Mouse (Mus musculus): ENCODE results near the gene Ifitm5. TPM values are rescaled to one million over a fixed set of nuclear protein-coding genes. Genes with fewer than 3 reads are reported as not detected.

Gene Ifitm5
- total and polyA plus RNA-seq, 2 experiments from 2014 or later = 0.87 TPM; not detected in 1

GRCm38 (mm10) chr7:140912293-140912692 lies 37.8 kb downstream of the Ifitm5 start:
- DNase-seq (ENCODE audit: low spot score) (no peak), ATAC-seq (ENCODE audit: insufficient read depth, low read depth) (no peak)
- 41% methylated on average over 3 of the region's 3 CpGs for WGBS
- no peak overlapping the region for H3K27ac ChIP-seq (ENCODE audit: low read depth)
- no peak overlapping the region for H3K4me3 ChIP-seq (ENCODE audit: low read depth, low read length)
- H3K4me1 ChIP-seq (ENCODE audit: control insufficient read depth, insufficient read depth) = no peaks in the 10 kb centered on the region
- H3K9ac ChIP-seq (replicated peaks; ENCODE audit: low read depth, low read length) = no peak overlapping the region
- H3K9me3 ChIP-seq (replicated peaks; ENCODE audit: control insufficient read depth, low read length) = no peaks in the 10 kb centered on the region
- no peaks in the 10 kb centered on the region for H3K36me3 ChIP-seq (replicated peaks; ENCODE audit: control insufficient read depth, insufficient read depth, low read length)
- no peaks in the 10 kb centered on the region for H3K27me3 ChIP-seq (ENCODE audit: control insufficient read depth, insufficient read depth, low read length)
- no peak overlapping the region for H3K4me2 ChIP-seq (ENCODE audit: low read depth, low read length)
- TF ChIP-seq EP300 (IDR thresholded peaks at IDR 0.05; ENCODE audit: low read depth) = no peak
- no peak for TF ChIP-seq CTCF (IDR thresholded peaks at IDR 0.05; ENCODE audit: low read depth)

- WGBS = 1% methylated on average over 19 of the region's 19 CpGs
- Histone ChIP-seq H3K9me3 (replicated peaks; ENCODE audit: control insufficient read depth, low read length) (no peaks in the 10 kb centered on the region), H3K4me3 (ENCODE audit: low read depth, low read length) (peak overlapping the region; percentile 40), H3K27ac (ENCODE audit: low read depth) (no peak overlapping the region), H3K36me3 (replicated peaks; ENCODE audit: control insufficient read depth, insufficient read depth, low read length) (no peaks in the 10 kb centered on the region), H3K27me3 (ENCODE audit: control insufficient read depth, insufficient read depth, low read length) (no peaks in the 10 kb centered on the region), H3K4me1 (ENCODE audit: control insufficient read depth, insufficient read depth) (no peaks in the 10 kb centered on the region), H3K4me2 (ENCODE audit: low read depth, low read length) (peak overlapping the region; percentile 72), H3K9ac (replicated peaks; ENCODE audit: low read depth, low read length) (no peak overlapping the region; the same call in 1 of the 2 replicates)
- DNase-seq (ENCODE audit: low spot score) = peak; percentile 86
- ATAC-seq (ENCODE audit: insufficient read depth, low read depth) = peak; percentile 71
- peak; percentile 87 for TF ChIP-seq CTCF (IDR thresholded peaks at IDR 0.05; ENCODE audit: low read depth)
- TF ChIP-seq EP300 (IDR thresholded peaks at IDR 0.05; ENCODE audit: low read depth) = no peak
These were observed 41.4 kb downstream of the Ifitm5 start for GRCm38 (mm10) chr7:140908634-140909107.

- ATAC-seq (ENCODE audit: insufficient read depth, low read depth) = no peak
- no peaks in the 10 kb centered on the region for H3K9me3 ChIP-seq (replicated peaks; ENCODE audit: control insufficient read depth, low read length)
- H3K9ac ChIP-seq (replicated peaks; ENCODE audit: low read depth, low read length) = no peak overlapping the region
- no peak overlapping the region for H3K27ac ChIP-seq (ENCODE audit: low read depth)
- DNase-seq (ENCODE audit: low spot score) = no peak
- H3K4me1 ChIP-seq (ENCODE audit: control insufficient read depth, insufficient read depth) = no peaks in the 10 kb centered on the region
- H3K36me3 ChIP-seq (replicated peaks; ENCODE audit: control insufficient read depth, insufficient read depth, low read length) = no peaks in the 10 kb centered on the region
- no peaks in the 10 kb centered on the region for H3K27me3 ChIP-seq (ENCODE audit: control insufficient read depth, insufficient read depth, low read length)
- no peak overlapping the region for H3K4me3 ChIP-seq (ENCODE audit: low read depth, low read length)
- 54% methylated on average over 7 of the region's 7 CpGs for WGBS
- no peak for TF ChIP-seq EP300 (IDR thresholded peaks at IDR 0.05; ENCODE audit: low read depth)
- TF ChIP-seq CTCF (IDR thresholded peaks at IDR 0.05; ENCODE audit: low read depth) = no peak
- H3K4me2 ChIP-seq (ENCODE audit: low read depth, low read length) = no peak overlapping the region
These were observed 41.9 kb downstream of the Ifitm5 start for GRCm38 (mm10) chr7:140908181-140908580.

- no peak for TF ChIP-seq CTCF (IDR thresholded peaks at IDR 0.05; ENCODE audit: low read depth)
- H3K4me1 ChIP-seq (ENCODE audit: control insufficient read depth, insufficient read depth) = no peaks in the 10 kb centered on the region
- H3K4me2 ChIP-seq (ENCODE audit: low read depth, low read length) = no peak overlapping the region
- H3K27ac ChIP-seq (ENCODE audit: low read depth) = no peak overlapping the region
- H3K36me3 ChIP-seq (replicated peaks; ENCODE audit: control insufficient read depth, insufficient read depth, low read length) = no peaks in the 10 kb centered on the region
- no peaks in the 10 kb centered on the region for H3K27me3 ChIP-seq (ENCODE audit: control insufficient read depth, insufficient read depth, low read length)
- H3K4me3 ChIP-seq (ENCODE audit: low read depth, low read length) = no peak overlapping the region
- DNase-seq (ENCODE audit: low spot score) (no peak), ATAC-seq (ENCODE audit: insufficient read depth, low read depth) (no peak)
- WGBS = 85% methylated on average over 7 of the region's 7 CpGs
- H3K9ac ChIP-seq (replicated peaks; ENCODE audit: low read depth, low read length) = no peak overlapping the region
- no peaks in the 10 kb centered on the region for H3K9me3 ChIP-seq (replicated peaks; ENCODE audit: control insufficient read depth, low read length)
These were observed 42.4 kb downstream of the Ifitm5 start for GRCm38 (mm10) chr7:140907697-140908096.

GRCm38 (mm10) chr7:140907131-140907530 lies 43.0 kb downstream of the Ifitm5 start:
- no peak overlapping the region for H3K4me2 ChIP-seq (ENCODE audit: low read depth, low read length)
- H3K27ac ChIP-seq (ENCODE audit: low read depth) = no peak overlapping the region
- no peaks in the 10 kb centered on the region for H3K36me3 ChIP-seq (replicated peaks; ENCODE audit: control insufficient read depth, insufficient read depth, low read length)
- no peak for TF ChIP-seq EP300 (IDR thresholded peaks at IDR 0.05; ENCODE audit: low read depth)
- TF ChIP-seq CTCF (IDR thresholded peaks at IDR 0.05; ENCODE audit: low read depth) = no peak
- no peak overlapping the region for H3K4me3 ChIP-seq (ENCODE audit: low read depth, low read length)
- ATAC-seq (ENCODE audit: insufficient read depth, low read depth) (no peak), DNase-seq (ENCODE audit: low spot score) (no peak)
- H3K9me3 ChIP-seq (replicated peaks; ENCODE audit: control insufficient read depth, low read length) = no peaks in the 10 kb centered on the region
- WGBS = 63% methylated on average over 13 of the region's 13 CpGs
- H3K9ac ChIP-seq (replicated peaks; ENCODE audit: low read depth, low read length) = no peak overlapping the region
- H3K4me1 ChIP-seq (ENCODE audit: control insufficient read depth, insufficient read depth) = no peaks in the 10 kb centered on the region
- H3K27me3 ChIP-seq (ENCODE audit: control insufficient read depth, insufficient read depth, low read length) = no peaks in the 10 kb centered on the region

GRCm38 (mm10) chr7:140905642-140906081 lies 44.4 kb downstream of the Ifitm5 start:
- Histone ChIP-seq H3K36me3 (replicated peaks; ENCODE audit: control insufficient read depth, insufficient read depth, low read length) (no peaks in the 10 kb centered on the region), H3K4me2 (ENCODE audit: low read depth, low read length) (no peak overlapping the region), H3K9ac (replicated peaks; ENCODE audit: low read depth, low read length) (no peak overlapping the region), H3K9me3 (replicated peaks; ENCODE audit: control insufficient read depth, low read length) (no peaks in the 10 kb centered on the region), H3K4me3 (ENCODE audit: low read depth, low read length) (no peak overlapping the region), H3K27me3 (ENCODE audit: control insufficient read depth, insufficient read depth, low read length) (no peaks in the 10 kb centered on the region), H3K4me1 (ENCODE audit: control insufficient read depth, insufficient read depth) (peaks cover 7% of the 10 kb centered on the region), H3K27ac (ENCODE audit: low read depth) (no peak overlapping the region)
- WGBS = 42% methylated on average over 2 of the region's 2 CpGs
- ATAC-seq (ENCODE audit: insufficient read depth, low read depth) = no peak
- TF ChIP-seq CTCF (IDR thresholded peaks at IDR 0.05; ENCODE audit: low read depth) (no peak), EP300 (IDR thresholded peaks at IDR 0.05; ENCODE audit: low read depth) (no peak)
- DNase-seq (ENCODE audit: low spot score) = no peak

Data from heart, postnatal 0 days (tissue).